Mouse (Mus musculus) heart, adult 2 months (tissue): ENCODE data around the gene Lyrm2.

Experiments
- CTCF ChIP-seq: fragments of 200-600 bp; IDR thresholded peaks from 2 replicates; pipeline ENCODE4 v1.8.1; 2022; ENCODE audit warnings: antibody characterized with exemption, mild to moderate bottlenecking, moderate library complexity
- POLR2A ChIP-seq: fragments of 200-500 bp; IDR thresholded peaks from 2 replicates; pipeline ENCODE4 v1.6.1; 2011; ENCODE audit warnings: mild to moderate bottlenecking, low read depth, low read length, control low read depth; ENCODE audit not compliant: insufficient read depth

DNA sequence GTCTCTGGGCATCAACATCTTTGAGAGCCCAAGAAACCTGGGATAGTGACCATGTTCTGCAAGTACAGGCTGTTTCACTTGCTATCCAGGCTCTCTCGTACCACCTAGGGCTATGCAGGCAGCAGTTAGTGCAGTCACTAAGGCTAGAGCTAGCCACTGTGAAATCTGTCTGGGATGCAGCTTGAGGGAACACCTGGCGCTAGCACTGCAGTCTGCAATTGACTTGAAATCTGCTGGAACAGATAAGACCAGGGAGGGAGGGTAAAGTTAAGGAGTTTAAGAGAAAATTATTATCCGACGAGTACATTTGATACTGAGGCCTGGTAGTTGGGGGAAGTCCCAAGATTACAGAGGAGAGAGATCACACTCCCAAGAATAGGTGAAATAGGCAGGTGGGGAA lies 20.1 kb upstream of the Lyrm2 start:
- TF ChIP-seq CTCF, result no peak
- TF ChIP-seq POLR2A, result no peak
